Mouse (Mus musculus): Measurements from ENCODE around the gene Zc3h6.

DNA sequence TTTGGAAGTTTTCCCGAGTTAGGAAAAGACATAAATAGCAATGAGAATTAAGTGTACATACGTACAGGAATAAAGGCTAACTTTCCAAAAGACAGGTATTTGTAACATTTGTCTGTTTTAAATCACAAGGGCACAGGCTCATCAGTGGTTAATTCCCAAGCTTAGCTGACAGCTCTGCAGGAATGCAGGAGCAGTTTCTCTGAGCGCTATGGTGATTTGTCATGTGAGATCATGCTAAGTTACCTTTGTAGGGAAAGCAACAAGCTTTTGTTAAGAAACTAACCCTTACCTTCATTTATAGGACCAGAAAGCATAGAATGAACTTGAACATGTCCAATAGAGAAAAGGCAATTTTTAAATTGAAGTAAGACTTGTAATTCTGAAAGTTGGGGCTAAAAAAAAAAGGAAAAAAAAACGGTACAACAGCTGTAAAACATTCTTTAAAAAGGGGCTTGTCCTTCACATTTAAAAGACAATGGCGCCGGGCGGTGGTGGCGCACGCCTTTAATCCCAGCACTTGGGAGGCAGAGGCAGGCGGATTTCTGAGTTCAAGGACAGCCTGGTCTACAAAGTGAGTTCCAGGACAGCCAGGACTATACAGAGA is 94.4 kb downstream of the Zc3h6 start:
- TF ChIP-seq POLR2A (IDR thresholded peaks at IDR 0.05; ENCODE audit: low read depth, low read length) (no peak), CTCF (IDR thresholded peaks at IDR 0.05; ENCODE audit: extremely low read depth, insufficient read depth, insufficient read length, insufficient replicate concordance) (no peak)
